Mouse (Mus musculus): Measurements from ENCODE around the gene Lyzl4. TPM values are rescaled to one million over a fixed set of nuclear protein-coding genes. Genes with fewer than 3 reads are reported as not detected.
A peak's percentile ranks its signal among the peaks of the same experiment; 100 is the strongest.

Lyzl4 gene
- total RNA-seq, 2 experiments from 2014 or later, result 1.5 to 1.8 TPM

GRCm38 (mm10) chr9:121658248-121658647 is 16.4 kb upstream of the Lyzl4 start:
- DNase-seq (ENCODE audit: low spot score in 2 of 2), result no peak
- intact Hi-C loops (cut with DNase I), result no loop called here

GRCm38 (mm10) chr9:121657143-121657542 is 15.2 kb upstream of the Lyzl4 start:
- intact Hi-C loops (cut with DNase I), result no loop called here
- DNase-seq (ENCODE audit: low spot score in 2 of 2), result no peak

GRCm38 (mm10) chr9:121656322-121656721 is 14.4 kb upstream of the Lyzl4 start:
- no peak for DNase-seq (ENCODE audit: low spot score in 2 of 2)
- intact Hi-C loops (cut with DNase I), result no loop called here

- no peak for DNase-seq (ENCODE audit: low spot score in 2 of 2)
- intact Hi-C loops (cut with DNase I), result no loop called here
Observed at GRCm38 (mm10) chr9:121653668-121654067, 11.8 kb upstream of the Lyzl4 start.

GRCm38 (mm10) chr9:121647026-121647425 is 5.1 kb upstream of the Lyzl4 start:
- no peak for DNase-seq (ENCODE audit: low spot score in 2 of 2)
- intact Hi-C loops (cut with DNase I), result no loop called here

GRCm38 (mm10) chr9:121644855-121645254 is 3.0 kb upstream of the Lyzl4 start:
- intact Hi-C loops (cut with DNase I), result no loop called here
- DNase-seq (ENCODE audit: low spot score in 2 of 2), result no peak

- peak; percentile 85 to 92 for DNase-seq (ENCODE audit: low spot score in 2 of 2)
- intact Hi-C loops (cut with DNase I), result loop anchor here (1.0 kb wide), 2 partner anchors 25 to 77 kb away; partner anchors contain the start of gene Nktr
Observed at GRCm38 (mm10) chr9:121642401-121643181, 695 bp upstream of the Lyzl4 start, which contains the start of gene Vipr1. Vipr1 (plus strand) TSS chr9:121642716.

- peak in 1 of 2 experiments; percentile 65 for DNase-seq (ENCODE audit: low spot score in 2 of 2)
- intact Hi-C loops (cut with DNase I), result no loop called here
Observed at GRCm38 (mm10) chr9:121641235-121641915, 521 bp downstream of the Lyzl4 start.

- intact Hi-C loops (cut with DNase I), result loop anchor here (1.0 kb wide), 1 partner anchor 24 kb away; no protein-coding TSS in a partner anchor
Observed at GRCm38 (mm10) chr9:121639790-121640189, 2.1 kb downstream of the Lyzl4 start.

GRCm38 (mm10) chr9:121635835-121636576 is 5.9 kb downstream of the Lyzl4 start:
- DNase-seq (ENCODE audit: low spot score in 2 of 2), result no peak
- intact Hi-C loops (cut with DNase I), result no loop called here

More at GRCm38 (mm10) chr9:121639790-121640189, 2.1 kb downstream of the Lyzl4 start:
- peak; percentile 76 to 95 for DNase-seq (ENCODE audit: low spot score in 2 of 2)

GRCm38 (mm10) chr9:121633306-121633705 is 8.6 kb downstream of the Lyzl4 start:
- intact Hi-C loops (cut with DNase I), result no loop called here
- DNase-seq (ENCODE audit: low spot score in 2 of 2), result no peak

- no peak for DNase-seq (ENCODE audit: low spot score in 2 of 2)
- intact Hi-C loops (cut with DNase I), result no loop called here
Observed at GRCm38 (mm10) chr9:121632891-121633290, 9.0 kb downstream of the Lyzl4 start.

- intact Hi-C loops (cut with DNase I), result no loop called here
- DNase-seq (ENCODE audit: low spot score in 2 of 2), result no peak
Observed at GRCm38 (mm10) chr9:121631946-121632345, 9.9 kb downstream of the Lyzl4 start.

- intact Hi-C loops (cut with DNase I), result no loop called here
- peak in 1 of 2 experiments; percentile 63 for DNase-seq (ENCODE audit: low spot score in 2 of 2)
Observed at GRCm38 (mm10) chr9:121630627-121631026, 11.3 kb downstream of the Lyzl4 start.

- intact Hi-C loops (cut with DNase I), result no loop called here
- DNase-seq (ENCODE audit: low spot score in 2 of 2), result no peak
Observed at GRCm38 (mm10) chr9:121624920-121625319, 17.0 kb downstream of the Lyzl4 start.

GRCm38 (mm10) chr9:121623235-121623634 is 18.7 kb downstream of the Lyzl4 start:
- intact Hi-C loops (cut with DNase I), result no loop called here
- no peak for DNase-seq (ENCODE audit: low spot score in 2 of 2)

GRCm38 (mm10) chr9:121619441-121619840 is 22.5 kb downstream of the Lyzl4 start:
- DNase-seq (ENCODE audit: low spot score in 2 of 2), result no peak
- intact Hi-C loops (cut with DNase I), result no loop called here

- no peak for DNase-seq (ENCODE audit: low spot score in 2 of 2)
- intact Hi-C loops (cut with DNase I), result no loop called here
Observed at GRCm38 (mm10) chr9:121616471-121616870, 25.4 kb downstream of the Lyzl4 start.

- DNase-seq (ENCODE audit: low spot score in 2 of 2), result no peak
- intact Hi-C loops (cut with DNase I), result no loop called here
Observed at GRCm38 (mm10) chr9:121614241-121614757, 27.6 kb downstream of the Lyzl4 start.

GRCm38 (mm10) chr9:121613192-121613591 is 28.7 kb downstream of the Lyzl4 start:
- intact Hi-C loops (cut with DNase I), result no loop called here
- DNase-seq (ENCODE audit: low spot score in 2 of 2), result no peak

Data from left cerebral cortex, postnatal 25 days (tissue).